Mouse (Mus musculus) E14TG2a.4 (cell line): Measurements from ENCODE around the gene Akt1s1.

Experiments used
- CTCF ChIP-seq: conservative IDR thresholded peaks from 2 replicates; pipeline ENCODE4 v1.5.1; 2014; ENCODE audit warnings: low read length
- NANOG ChIP-seq: IDR thresholded peaks from 2 replicates; pipeline ENCODE4 v1.6.1; 2014; ENCODE audit warnings: borderline replicate concordance, low read length, mixed read lengths
- POU5F1 ChIP-seq: IDR thresholded peaks from 2 replicates; pipeline ENCODE4 v1.6.1; 2014; ENCODE audit warnings: low read length, borderline replicate concordance

- TF ChIP-seq CTCF (no peak), NANOG (no peak), POU5F1 (no peak)
Observed at GRCm38 (mm10) chr7:44819391-44819790, 29.4 kb upstream of the Akt1s1 start.
